Mouse (Mus musculus) kidney, adult 8-10 months (tissue): Measurements from ENCODE around the gene Cyba.
A peak's percentile ranks its signal among the peaks of the same experiment; 100 is the strongest.

ENCODE experiments used
- DNase-seq, 2 experiments: peaks; one replicate each; pipeline ENCODE4 v3.0.0; 2022

Cyba gene

GRCm38 (mm10) chr8:122421376-122422070 is 11.2 kb downstream of the Cyba start, which contains the start of gene Il17c:
Gene Il17c (plus strand): TSS chr8:122422020.
- DNase-seq: peak in 1 of 2 experiments; percentile 39

- no peak for DNase-seq
These were observed 12.7 kb downstream of the Cyba start for GRCm38 (mm10) chr8:122419881-122420555.

DNA sequence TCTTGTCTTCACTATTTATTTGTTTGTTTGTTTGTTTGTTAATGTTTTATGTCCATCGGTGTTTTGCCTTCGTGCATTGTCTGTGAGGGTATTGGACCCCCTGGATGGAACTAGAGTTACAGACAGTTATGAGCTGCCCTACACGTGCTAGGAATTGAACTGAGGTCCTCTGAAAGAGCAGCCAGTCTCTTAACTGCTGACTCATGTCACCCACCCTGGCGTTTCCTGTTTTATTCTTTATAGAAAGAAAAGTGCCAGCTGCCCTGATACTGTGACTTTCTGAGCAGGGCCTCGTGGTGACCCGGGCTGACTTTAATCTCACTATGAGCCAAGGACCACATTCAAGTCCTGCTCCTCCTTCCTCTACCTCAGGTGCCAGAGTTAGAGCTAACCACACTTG is 17.2 kb downstream of the Cyba start:
- DNase-seq: no peak

DNA sequence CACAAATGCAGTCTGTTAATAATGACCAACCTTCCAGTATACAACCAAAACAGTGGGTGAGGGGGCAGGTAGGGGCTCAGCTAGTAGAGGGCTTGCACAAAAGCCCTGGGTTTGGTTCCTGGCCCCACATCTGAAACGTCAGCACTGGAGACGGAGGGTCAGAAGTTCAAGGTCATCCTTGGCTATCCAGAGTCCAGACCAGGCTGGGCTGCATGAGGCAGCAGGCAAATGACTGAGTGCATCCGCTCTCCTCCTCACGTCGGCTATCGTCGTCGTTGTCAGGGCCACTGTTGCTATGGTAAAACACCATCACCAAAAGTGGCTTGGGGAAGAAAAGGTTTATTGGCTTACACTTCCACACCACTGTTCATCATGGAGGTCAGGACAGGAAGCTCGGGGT is 18.4 kb downstream of the Cyba start:
- no peak for DNase-seq

GRCm38 (mm10) chr8:122407678-122408077 is 25.1 kb downstream of the Cyba start:
- no peak for DNase-seq

DNA sequence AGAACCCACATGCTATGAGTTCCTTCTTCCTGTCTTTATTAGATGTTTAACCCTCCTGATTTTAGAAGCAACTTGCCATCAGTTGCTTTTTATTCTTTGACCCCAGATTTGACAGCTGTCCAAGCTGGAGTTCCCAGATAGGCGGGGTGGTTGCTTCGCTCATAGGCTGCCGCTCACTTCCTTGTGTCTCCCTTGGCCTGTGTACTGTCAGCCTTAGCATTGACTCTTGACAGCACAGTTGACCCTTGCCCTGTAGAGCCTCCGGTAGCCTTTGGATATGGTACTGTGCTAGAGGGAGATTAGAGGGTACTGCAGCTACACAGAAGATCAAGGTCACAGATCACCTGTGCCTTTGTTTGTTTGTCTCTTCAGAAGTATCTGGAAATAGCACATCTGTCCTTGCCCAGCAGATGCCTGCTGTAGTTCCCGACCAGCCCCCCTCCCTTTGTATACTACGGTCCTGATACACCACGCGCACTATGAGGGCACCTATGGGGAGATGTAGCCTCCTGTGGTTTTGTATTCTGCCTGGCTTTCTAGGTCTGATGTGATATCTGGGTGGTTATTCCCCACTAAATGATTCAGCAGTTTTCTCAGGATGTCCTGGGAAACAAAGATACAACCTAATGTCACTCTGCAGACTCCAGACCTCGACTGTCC is 27.5 kb downstream of the Cyba start:
- peak; percentile 72 to 80 for DNase-seq

DNA sequence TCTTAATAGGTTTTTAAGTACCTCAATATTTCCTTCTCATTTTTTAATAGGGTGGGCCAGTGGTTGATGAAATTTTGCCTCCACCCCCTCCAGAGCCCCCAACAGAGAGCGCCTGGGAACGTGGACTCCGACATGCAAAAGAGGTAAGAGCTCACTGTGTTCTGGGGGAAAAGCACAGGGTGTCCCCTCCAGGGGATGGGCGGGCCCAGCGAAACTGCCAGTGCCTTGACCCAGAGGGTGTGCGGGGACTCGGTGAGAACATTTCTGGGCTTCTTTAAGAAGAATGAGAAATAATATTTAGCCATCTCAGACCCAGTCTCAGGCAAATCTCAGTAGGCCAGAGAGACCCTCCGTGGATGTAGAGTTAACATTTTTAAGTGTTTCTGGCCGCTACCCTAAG is 34.5 kb downstream of the Cyba start:
- DNase-seq: no peak

GRCm38 (mm10) chr8:122395291-122395690 is 37.4 kb downstream of the Cyba start:
- no peak for DNase-seq

- DNase-seq: no peak
These were observed 39.0 kb downstream of the Cyba start for GRCm38 (mm10) chr8:122393717-122394116.

DNA sequence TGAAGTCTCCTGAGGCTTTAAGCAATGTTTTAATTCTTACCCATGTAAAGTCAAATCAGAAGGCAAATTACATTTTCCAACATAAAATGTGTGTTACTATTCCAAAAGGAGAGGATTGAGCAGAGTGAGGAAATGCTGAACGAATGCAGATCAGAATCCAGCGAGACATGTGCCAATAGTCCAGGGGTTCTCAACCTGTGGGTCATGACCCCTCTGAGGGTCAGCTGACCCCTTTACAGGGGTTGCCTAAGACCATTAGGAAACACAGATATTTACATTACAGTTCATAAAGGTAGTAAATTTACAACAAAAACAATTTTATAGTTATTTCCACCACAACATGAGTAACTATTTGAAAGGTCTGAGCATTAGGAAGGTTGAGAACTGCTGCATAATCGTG is 42.0 kb downstream of the Cyba start:
- no peak for DNase-seq

- DNase-seq: no peak
These were observed 43.4 kb downstream of the Cyba start for GRCm38 (mm10) chr8:122389357-122389756.

DNA sequence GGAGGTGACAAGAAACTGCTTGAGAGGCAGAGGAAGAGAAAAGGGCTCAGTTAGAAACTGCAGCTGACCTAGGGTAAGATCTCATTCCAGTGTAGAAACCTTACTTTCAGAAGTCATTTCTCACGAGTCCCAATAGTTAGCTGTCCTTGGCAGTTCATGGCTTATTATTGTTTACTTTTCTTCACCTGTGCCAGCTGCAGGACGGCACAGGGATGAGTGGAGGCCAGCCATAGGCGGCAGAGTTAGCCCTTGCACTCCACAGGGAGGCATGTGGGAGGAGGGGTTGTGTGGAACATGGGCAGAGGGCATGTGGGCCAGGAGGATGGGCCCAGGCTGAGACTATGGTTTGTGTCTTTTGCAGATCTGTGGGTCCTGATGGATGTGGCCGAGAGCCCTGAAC is 49.7 kb downstream of the Cyba start:
- no peak for DNase-seq

- DNase-seq: peak; percentile 99
These were observed 56.1 kb downstream of the Cyba start, which contains the start of gene Zc3h18 for GRCm38 (mm10) chr8:122376365-122377231. Gene Zc3h18 (plus strand): TSS chr8:122376609.

GRCm38 (mm10) chr8:122375751-122376364 is 56.9 kb downstream of the Cyba start:
- DNase-seq: no peak

DNA sequence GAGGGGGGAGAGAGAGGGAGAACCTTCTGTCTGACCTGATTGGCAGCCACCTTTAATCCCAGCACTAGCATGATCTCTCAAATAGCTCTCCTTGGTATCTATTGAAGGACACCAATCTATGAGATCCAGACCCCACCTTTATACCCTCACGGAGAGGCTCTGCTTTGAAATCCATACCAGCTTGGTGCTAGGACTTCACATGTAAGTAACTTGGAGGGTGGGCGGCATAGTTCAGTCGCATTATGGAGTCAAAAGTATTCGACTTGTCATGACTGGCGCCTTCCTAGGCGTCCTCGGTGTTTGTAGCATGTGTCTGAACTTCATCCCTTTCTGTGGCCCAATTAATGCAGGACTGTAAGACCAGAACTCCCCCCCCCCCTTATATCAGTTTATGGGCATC is 57.4 kb downstream of the Cyba start:
- no peak for DNase-seq
